Mouse (Mus musculus) kidney, adult 2 months (tissue): ENCODE data around the gene Gm525.

Experiments used
- CTCF ChIP-seq: fragments of 200-500 bp; conservative IDR thresholded peaks from 2 replicates; pipeline ENCODE4 v1.5.1; 2011; ENCODE audit warnings: low read depth, mild to moderate bottlenecking, control low read depth, low read length, moderate library complexity, mixed read lengths; ENCODE audit not compliant: insufficient read depth, insufficient read length
- POLR2A ChIP-seq: fragments of 200-500 bp; IDR thresholded peaks from one replicate; pipeline ENCODE4 v1.6.1; 2011; ENCODE audit warnings: low read depth, low read length, control low read depth

GRCm38 (mm10) chr11:89055931-89056690 is 17.5 kb upstream of the Gm525 start:
- TF ChIP-seq CTCF = no peak
- no peak for TF ChIP-seq POLR2A
